Mouse (Mus musculus) gastrocnemius, postnatal 14 days (tissue): ENCODE measurements at regions not wholly inside any gene's neighbourhood (a gene's known extent, or its start where the extent isn't known, plus 50 kb on each side); places are given as distances from the start of the nearest gene placed in this dataset.

Experiments used
- DNase-seq: peaks from one replicate; pipeline ENCODE4 v3.0.0; 2021; ENCODE audit warnings: mixed read lengths
- intact Hi-C: fragments of 180-260 bp; cut with DNase I; formaldehyde crosslinking; loops from one replicate; pipeline ENCODE4 v1.15.1; 2025; ENCODE audit warnings: low total_unique reads

- no peak for DNase-seq
- intact Hi-C loops, result no loop called here
Measured at GRCm38 (mm10) chr3:58182299-58182698, 232.2 kb upstream of the Tsc22d2 start.

GRCm38 (mm10) chr3:58183279-58183678 is 231.2 kb upstream of the Tsc22d2 start:
- no peak for DNase-seq
- intact Hi-C loops, result no loop called here

- intact Hi-C loops, result no loop called here
- no peak for DNase-seq
Measured at GRCm38 (mm10) chr3:58200462-58200861, 214.1 kb upstream of the Tsc22d2 start.

- intact Hi-C loops, result no loop called here
- no peak for DNase-seq
Measured at GRCm38 (mm10) chr3:58202816-58203215, 211.7 kb upstream of the Tsc22d2 start.

- DNase-seq, result no peak
- intact Hi-C loops, result no loop called here
Measured at GRCm38 (mm10) chr3:58203806-58204205, 210.7 kb upstream of the Tsc22d2 start.

- intact Hi-C loops, result no loop called here
Measured at GRCm38 (mm10) chr3:58205526-58205925, 209.0 kb upstream of the Tsc22d2 start.

GRCm38 (mm10) chr3:58206776-58207398 is 207.6 kb upstream of the Tsc22d2 start:
- intact Hi-C loops, result no loop called here
- no peak for DNase-seq

More at GRCm38 (mm10) chr3:58205526-58205925, 209.0 kb upstream of the Tsc22d2 start:
- no peak for DNase-seq

- DNase-seq, result no peak
- intact Hi-C loops, result no loop called here
Measured at GRCm38 (mm10) chr3:58211016-58211415, 203.5 kb upstream of the Tsc22d2 start.

GRCm38 (mm10) chr3:58224696-58225095 is 189.8 kb upstream of the Tsc22d2 start:
- no peak for DNase-seq
- intact Hi-C loops, result no loop called here

- DNase-seq, result no peak
- intact Hi-C loops, result no loop called here
Measured at GRCm38 (mm10) chr3:58226447-58227321, 187.8 kb upstream of the Tsc22d2 start.

- intact Hi-C loops, result no loop called here
- DNase-seq, result no peak
Measured at GRCm38 (mm10) chr3:58227322-58227627, 187.2 kb upstream of the Tsc22d2 start.

- no peak for DNase-seq
- intact Hi-C loops, result no loop called here
Measured at GRCm38 (mm10) chr3:58228189-58228588, 186.3 kb upstream of the Tsc22d2 start.

- intact Hi-C loops, result no loop called here
- no peak for DNase-seq
Measured at GRCm38 (mm10) chr3:58231746-58232145, 182.8 kb upstream of the Tsc22d2 start.

- intact Hi-C loops, result no loop called here
- no peak for DNase-seq
Measured at GRCm38 (mm10) chr3:58233296-58233695, 181.2 kb upstream of the Tsc22d2 start.

GRCm38 (mm10) chr3:58234846-58235630 is 179.5 kb upstream of the Tsc22d2 start:
- no peak for DNase-seq
- intact Hi-C loops, result no loop called here

GRCm38 (mm10) chr3:58238111-58238510 is 176.4 kb upstream of the Tsc22d2 start:
- intact Hi-C loops, result no loop called here
- DNase-seq, result no peak

GRCm38 (mm10) chr3:58240775-58241174 is 173.7 kb upstream of the Tsc22d2 start:
- intact Hi-C loops, result no loop called here
- no peak for DNase-seq

GRCm38 (mm10) chr3:58245361-58245760 is 169.2 kb upstream of the Tsc22d2 start:
- intact Hi-C loops, result no loop called here
- no peak for DNase-seq

- intact Hi-C loops, result no loop called here
- no peak for DNase-seq
Measured at GRCm38 (mm10) chr3:58247989-58248388, 166.5 kb upstream of the Tsc22d2 start.

- no peak for DNase-seq
- intact Hi-C loops, result no loop called here
Measured at GRCm38 (mm10) chr3:58253942-58254341, 160.6 kb upstream of the Tsc22d2 start.
